Mouse (Mus musculus): Measurements from ENCODE around the gene Olfr1377. TPM values are rescaled to one million over a fixed set of nuclear protein-coding genes. Genes with fewer than 3 reads are reported as not detected.
"Not testable (repeated sequence)": the region's sequence is repeated elsewhere in the genome, so short reads cannot be mapped to it uniquely, and the experiment has no call there.

Gene Olfr1377
- polyA plus RNA-seq, 1 experiment from 2014 or later, result not detected

- 89% methylated on average over 11 of the region's 11 CpGs for WGBS
These were observed 15.5 kb upstream of the Olfr1377 start, which contains the start of gene Olfr1378 for GRCm38 (mm10) chr11:50966230-50966629. Gene Olfr1378 (plus strand): TSS chr11:50966530.

GRCm38 (mm10) chr11:50977216-50977615 is 4.6 kb upstream of the Olfr1377 start:
- H3K4me2 ChIP-seq (ENCODE audit: low read depth, low read length), result no peak overlapping the region
- H3K27ac ChIP-seq (ENCODE audit: low read length), result no peak overlapping the region
- no peak overlapping the region for H3K4me3 ChIP-seq (ENCODE audit: low read length)
- no peak for ATAC-seq (replicated peaks; ENCODE audit: extremely low read depth, insufficient read depth, low FRiP score)
- H3K9me3 ChIP-seq (replicated peaks; ENCODE audit: control insufficient read depth, low read length), result no peaks in the 10 kb centered on the region
- WGBS, result 63% methylated on average over 4 of the region's 4 CpGs
- no peak overlapping the region for H3K9ac ChIP-seq (ENCODE audit: low read length)
- H3K4me1 ChIP-seq (ENCODE audit: control insufficient read depth, insufficient read depth, low read length), result no peaks in the 10 kb centered on the region
- peaks cover 6% of the 10 kb centered on the region for H3K27me3 ChIP-seq (ENCODE audit: control insufficient read depth, insufficient read depth, low read length)
- no peaks in the 10 kb centered on the region for H3K36me3 ChIP-seq (ENCODE audit: control insufficient read depth, insufficient read depth)

More at GRCm38 (mm10) chr11:50966230-50966629, 15.5 kb upstream of the Olfr1377 start, which contains the start of gene Olfr1378:
- no peak for ATAC-seq (replicated peaks; ENCODE audit: extremely low read depth, insufficient read depth, low FRiP score)
- H3K4me1 ChIP-seq (ENCODE audit: control insufficient read depth, insufficient read depth, low read length), result no peaks in the 10 kb centered on the region
- no peak within 1 kb of the TSS for H3K27ac ChIP-seq (ENCODE audit: low read length)
- no peaks in the 10 kb centered on the region for H3K9me3 ChIP-seq (replicated peaks; ENCODE audit: control insufficient read depth, low read length)
- H3K4me2 ChIP-seq (ENCODE audit: low read depth, low read length), result no peak within 1 kb of the TSS
- H3K36me3 ChIP-seq (ENCODE audit: control insufficient read depth, insufficient read depth), result no peaks in the 10 kb centered on the region
- H3K9ac ChIP-seq (ENCODE audit: low read length), result no peak within 1 kb of the TSS
- H3K27me3 ChIP-seq (ENCODE audit: control insufficient read depth, insufficient read depth, low read length), result no peaks in the 10 kb centered on the region; the same call in 1 of the 2 replicates
- no peak within 1 kb of the TSS for H3K4me3 ChIP-seq (ENCODE audit: low read length)

DNA sequence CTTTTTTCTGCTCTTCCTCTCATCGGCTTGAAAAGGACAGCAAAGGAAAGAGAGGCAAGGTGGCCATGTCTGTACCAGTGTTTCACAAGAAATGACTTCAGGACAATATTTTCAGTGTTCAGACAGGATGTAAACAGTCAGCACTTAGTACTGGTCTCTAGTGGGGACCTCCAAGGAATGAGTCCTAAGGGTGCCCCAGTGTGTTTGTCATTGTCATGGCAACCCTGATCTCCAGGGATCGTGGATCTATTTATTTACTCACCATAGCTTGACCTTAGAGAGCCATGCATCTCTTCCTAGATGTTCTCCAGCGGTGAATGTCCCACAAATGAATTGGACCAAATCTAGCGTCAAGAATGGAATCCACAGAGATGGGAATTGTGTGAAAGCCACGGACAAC is 21.5 kb downstream of the Olfr1377 start, which contains the start of gene Olfr51:
Olfr51 (plus strand) TSS at position 301 of the 400 bp plus-strand sequence.
- H3K4me1 ChIP-seq (ENCODE audit: control insufficient read depth, insufficient read depth, low read length), result no peaks in the 10 kb centered on the region
- H3K36me3 ChIP-seq (ENCODE audit: control insufficient read depth, insufficient read depth), result no peaks in the 10 kb centered on the region
- H3K9me3 ChIP-seq (replicated peaks; ENCODE audit: control insufficient read depth, low read length), result no peaks in the 10 kb centered on the region
- H3K27me3 ChIP-seq (ENCODE audit: control insufficient read depth, insufficient read depth, low read length), result no peaks in the 10 kb centered on the region
- 73% methylated on average over 5 of the region's 5 CpGs for WGBS
- no peak within 1 kb of the TSS for H3K9ac ChIP-seq (ENCODE audit: low read length)
- ATAC-seq (replicated peaks; ENCODE audit: extremely low read depth, insufficient read depth, low FRiP score), result no peak
- no peak within 1 kb of the TSS for H3K4me2 ChIP-seq (ENCODE audit: low read depth, low read length)
- no peak within 1 kb of the TSS for H3K4me3 ChIP-seq (ENCODE audit: low read length)
- no peak within 1 kb of the TSS for H3K27ac ChIP-seq (ENCODE audit: low read length)

DNA sequence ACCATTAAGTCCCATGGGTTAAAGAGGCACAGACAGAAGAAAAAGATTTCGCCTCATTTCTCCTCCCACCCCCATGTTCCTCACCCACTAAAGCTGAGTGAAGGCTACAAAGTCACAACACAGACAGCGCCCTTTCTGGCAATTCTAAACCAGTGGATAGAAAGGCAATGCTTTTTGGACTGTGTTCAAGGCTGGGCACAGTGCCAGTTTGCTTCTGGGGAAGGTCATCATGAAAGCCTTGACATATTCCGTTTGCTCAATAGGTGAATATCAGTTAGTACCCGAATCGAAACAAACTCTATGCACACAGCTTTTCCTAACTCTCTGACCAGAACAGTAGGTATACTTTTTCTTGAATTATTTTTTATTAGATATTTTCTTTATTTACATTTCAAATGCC is 30.1 kb downstream of the Olfr1377 start:
- Histone ChIP-seq H3K4me3 (ENCODE audit: low read length) (no peak overlapping the region), H3K4me1 (ENCODE audit: control insufficient read depth, insufficient read depth, low read length) (no peaks in the 10 kb centered on the region), H3K9me3 (replicated peaks; ENCODE audit: control insufficient read depth, low read length) (no peaks in the 10 kb centered on the region), H3K4me2 (ENCODE audit: low read depth, low read length) (no peak overlapping the region), H3K9ac (ENCODE audit: low read length) (no peak overlapping the region), H3K36me3 (ENCODE audit: control insufficient read depth, insufficient read depth) (no peaks in the 10 kb centered on the region), H3K27me3 (ENCODE audit: control insufficient read depth, insufficient read depth, low read length) (no peaks in the 10 kb centered on the region), H3K27ac (ENCODE audit: low read length) (no peak overlapping the region)
- 28% methylated on average over 5 of the region's 5 CpGs for WGBS
- ATAC-seq (replicated peaks; ENCODE audit: extremely low read depth, insufficient read depth, low FRiP score), result no peak

DNA sequence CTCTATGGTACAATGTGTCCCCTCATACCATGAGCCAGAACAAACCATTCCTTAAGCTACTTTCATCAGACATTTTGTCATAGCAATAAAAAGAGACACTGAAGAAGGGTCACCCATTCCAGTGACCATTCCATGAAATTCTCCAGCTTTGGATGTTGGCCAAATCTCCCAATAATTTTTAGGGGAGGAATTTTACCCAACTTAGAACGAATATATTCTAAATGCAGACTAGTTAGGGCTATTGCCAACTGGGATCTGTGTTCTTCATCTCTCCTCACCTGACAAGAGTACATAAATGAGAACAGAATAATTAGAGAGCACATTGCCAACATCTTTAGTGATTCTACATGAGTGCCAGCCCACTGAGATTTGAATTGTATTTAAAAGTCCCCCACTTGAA is 32.2 kb downstream of the Olfr1377 start, which contains the start of gene Olfr54:
Olfr54 (plus strand) TSS at position 301 of the 400 bp plus-strand sequence.
- no peak for ATAC-seq (replicated peaks; ENCODE audit: extremely low read depth, insufficient read depth, low FRiP score)
- H3K4me3 ChIP-seq (ENCODE audit: low read length), result no peak within 1 kb of the TSS
- no peaks in the 10 kb centered on the region for H3K9me3 ChIP-seq (replicated peaks; ENCODE audit: control insufficient read depth, low read length)
- no peak within 1 kb of the TSS for H3K4me2 ChIP-seq (ENCODE audit: low read depth, low read length)
- no peaks in the 10 kb centered on the region for H3K27me3 ChIP-seq (ENCODE audit: control insufficient read depth, insufficient read depth, low read length)
- H3K4me1 ChIP-seq (ENCODE audit: control insufficient read depth, insufficient read depth, low read length), result no peaks in the 10 kb centered on the region
- H3K27ac ChIP-seq (ENCODE audit: low read length), result no peak within 1 kb of the TSS
- H3K9ac ChIP-seq (ENCODE audit: low read length), result no peak within 1 kb of the TSS
- WGBS, result 53% methylated on average over 1 of the region's 1 CpGs
- H3K36me3 ChIP-seq (ENCODE audit: control insufficient read depth, insufficient read depth), result no peaks in the 10 kb centered on the region

- WGBS, result 51% methylated on average over 2 of the region's 2 CpGs
- no peaks in the 10 kb centered on the region for H3K9me3 ChIP-seq (replicated peaks; ENCODE audit: control insufficient read depth, low read length)
These were observed 34.6 kb downstream of the Olfr1377 start for GRCm38 (mm10) chr11:51016341-51016740.

GRCm38 (mm10) chr11:51026811-51027210 is 45.0 kb downstream of the Olfr1377 start:
- ATAC-seq (replicated peaks; ENCODE audit: extremely low read depth, insufficient read depth, low FRiP score); H3K9ac ChIP-seq (ENCODE audit: low read length); H3K4me1 ChIP-seq (ENCODE audit: control insufficient read depth, insufficient read depth, low read length); H3K9me3 ChIP-seq (replicated peaks; ENCODE audit: control insufficient read depth, low read length); H3K36me3 ChIP-seq (ENCODE audit: control insufficient read depth, insufficient read depth); H3K4me2 ChIP-seq (ENCODE audit: low read depth, low read length); H3K4me3 ChIP-seq (ENCODE audit: low read length); H3K27ac ChIP-seq (ENCODE audit: low read length); H3K27me3 ChIP-seq (ENCODE audit: control insufficient read depth, insufficient read depth, low read length): not testable (repeated sequence)
- 81% methylated on average over 11 of the region's 11 CpGs for WGBS

More at GRCm38 (mm10) chr11:51016341-51016740, 34.6 kb downstream of the Olfr1377 start:
- H3K4me2 ChIP-seq (ENCODE audit: low read depth, low read length), result no peak overlapping the region
- no peaks in the 10 kb centered on the region for H3K4me1 ChIP-seq (ENCODE audit: control insufficient read depth, insufficient read depth, low read length)
- no peaks in the 10 kb centered on the region for H3K36me3 ChIP-seq (ENCODE audit: control insufficient read depth, insufficient read depth)
- no peak overlapping the region for H3K27ac ChIP-seq (ENCODE audit: low read length)
- H3K9ac ChIP-seq (ENCODE audit: low read length), result no peak overlapping the region
- no peaks in the 10 kb centered on the region for H3K27me3 ChIP-seq (ENCODE audit: control insufficient read depth, insufficient read depth, low read length)
- H3K4me3 ChIP-seq (ENCODE audit: low read length), result no peak overlapping the region
- ATAC-seq (replicated peaks; ENCODE audit: extremely low read depth, insufficient read depth, low FRiP score), result no peak

GRCm38 (mm10) chr11:51029381-51029780 is 47.6 kb downstream of the Olfr1377 start:
- H3K27me3 ChIP-seq (ENCODE audit: control insufficient read depth, insufficient read depth, low read length); H3K36me3 ChIP-seq (ENCODE audit: control insufficient read depth, insufficient read depth); H3K9me3 ChIP-seq (replicated peaks; ENCODE audit: control insufficient read depth, low read length); H3K4me1 ChIP-seq (ENCODE audit: control insufficient read depth, insufficient read depth, low read length); H3K4me3 ChIP-seq (ENCODE audit: low read length); ATAC-seq (replicated peaks; ENCODE audit: extremely low read depth, insufficient read depth, low FRiP score); H3K4me2 ChIP-seq (ENCODE audit: low read depth, low read length); H3K27ac ChIP-seq (ENCODE audit: low read length); H3K9ac ChIP-seq (ENCODE audit: low read length): not testable (repeated sequence)
- WGBS, result 75% methylated on average over 8 of the region's 8 CpGs

GRCm38 (mm10) chr11:51030225-51030624 is 48.5 kb downstream of the Olfr1377 start:
- H3K27me3 ChIP-seq (ENCODE audit: control insufficient read depth, insufficient read depth, low read length), result no peaks in the 10 kb centered on the region
- H3K27ac ChIP-seq (ENCODE audit: low read length), result no peak overlapping the region
- H3K4me3 ChIP-seq (ENCODE audit: low read length), result no peak overlapping the region
- no peaks in the 10 kb centered on the region for H3K4me1 ChIP-seq (ENCODE audit: control insufficient read depth, insufficient read depth, low read length)
- ATAC-seq (replicated peaks; ENCODE audit: extremely low read depth, insufficient read depth, low FRiP score), result no peak
- 77% methylated on average over 2 of the region's 2 CpGs for WGBS
- no peak overlapping the region for H3K4me2 ChIP-seq (ENCODE audit: low read depth, low read length)
- no peaks in the 10 kb centered on the region for H3K36me3 ChIP-seq (ENCODE audit: control insufficient read depth, insufficient read depth)
- H3K9ac ChIP-seq (ENCODE audit: low read length), result no peak overlapping the region
- H3K9me3 ChIP-seq (replicated peaks; ENCODE audit: control insufficient read depth, low read length), result no peaks in the 10 kb centered on the region
